Mouse (Mus musculus) urinary bladder, postnatal 4 days (tissue): Measurements from ENCODE around the gene Nectin2.

Experiments used
- DNase-seq, 2 experiments: peaks; one replicate each; pipeline ENCODE4 v3.0.0; 2021 to 2022; ENCODE audit warnings: low spot score in 2 of 2

The Nectin2 gene

DNA sequence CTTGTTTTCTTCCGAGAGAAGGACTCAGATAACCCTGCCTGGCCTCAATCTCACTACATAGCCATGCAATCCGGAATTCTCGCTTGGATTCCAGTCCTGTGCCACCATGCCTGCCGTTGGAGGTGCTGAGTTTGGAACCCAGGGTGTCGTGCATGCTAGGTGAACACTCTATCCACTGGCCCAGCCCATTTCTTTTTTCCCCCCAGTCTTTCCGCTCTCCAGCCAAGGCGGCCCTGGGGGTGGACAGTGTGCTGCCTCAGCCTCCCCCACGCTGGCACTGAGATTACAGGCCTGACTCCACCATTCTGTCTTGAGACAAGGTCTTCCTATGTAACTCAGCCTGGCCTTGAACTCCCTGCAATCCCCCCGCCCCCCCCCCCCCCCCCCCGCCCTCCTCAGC is 4.3 kb downstream of the Nectin2 start:
- no peak for DNase-seq

DNA sequence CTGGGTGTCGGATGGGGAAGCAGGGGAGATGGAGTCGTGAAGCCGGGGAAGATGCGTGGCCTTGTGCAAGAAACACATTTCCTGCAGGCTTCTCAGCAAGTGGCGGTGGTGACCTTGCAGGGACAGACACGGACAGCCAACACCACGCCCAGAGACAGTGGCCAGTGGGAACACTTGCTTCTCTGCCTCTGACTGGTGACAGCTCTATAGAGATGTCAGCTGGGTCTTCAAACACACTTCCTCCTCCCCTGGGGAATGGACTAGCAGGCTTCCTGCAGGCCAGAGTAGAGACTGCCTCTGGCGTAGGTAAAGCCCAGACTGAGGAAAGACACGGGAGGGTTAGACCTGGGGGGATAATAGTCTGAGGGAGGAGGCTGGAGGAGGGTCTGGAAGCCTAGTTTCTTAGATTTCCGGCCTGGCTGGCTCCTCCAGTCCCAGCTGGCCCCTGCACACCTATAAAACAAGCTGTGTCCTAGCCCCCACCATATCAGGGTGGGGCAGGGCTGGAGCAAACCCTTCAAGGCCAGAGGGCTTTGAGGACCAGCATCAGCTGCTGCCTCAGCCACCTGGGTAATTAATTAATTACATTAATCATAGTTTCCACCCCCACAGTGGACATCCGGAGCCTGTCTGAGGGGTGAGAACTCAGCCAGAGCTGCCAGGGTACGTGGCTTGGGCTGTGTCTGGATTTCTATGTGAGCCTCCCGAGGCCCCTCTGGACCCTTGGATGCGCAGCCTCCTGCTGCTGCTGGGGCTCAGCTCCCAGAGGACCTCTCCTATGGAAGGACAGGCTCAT is 5.5 kb downstream of the Nectin2 start:
- no peak for DNase-seq

DNA sequence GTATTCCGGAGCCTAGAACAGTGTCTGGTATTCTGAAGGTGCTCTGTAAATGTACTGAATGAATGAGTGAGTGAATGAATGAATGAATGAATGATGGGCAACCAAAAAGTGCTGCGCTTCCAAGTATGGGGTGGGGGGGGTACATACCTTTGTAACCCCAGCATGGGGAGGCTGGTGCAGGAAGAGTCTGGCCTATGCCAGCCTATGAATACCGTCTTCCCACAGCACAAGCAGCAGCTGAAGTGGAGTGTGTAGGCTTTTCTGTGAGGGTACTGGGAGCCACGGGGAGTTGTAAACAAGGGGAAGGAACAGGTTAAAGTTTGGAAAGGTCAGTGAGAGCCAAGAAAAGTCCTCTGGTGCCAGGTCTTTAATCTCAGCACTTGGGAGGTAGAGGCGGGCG is 6.5 kb downstream of the Nectin2 start:
- DNase-seq, result no peak

DNA sequence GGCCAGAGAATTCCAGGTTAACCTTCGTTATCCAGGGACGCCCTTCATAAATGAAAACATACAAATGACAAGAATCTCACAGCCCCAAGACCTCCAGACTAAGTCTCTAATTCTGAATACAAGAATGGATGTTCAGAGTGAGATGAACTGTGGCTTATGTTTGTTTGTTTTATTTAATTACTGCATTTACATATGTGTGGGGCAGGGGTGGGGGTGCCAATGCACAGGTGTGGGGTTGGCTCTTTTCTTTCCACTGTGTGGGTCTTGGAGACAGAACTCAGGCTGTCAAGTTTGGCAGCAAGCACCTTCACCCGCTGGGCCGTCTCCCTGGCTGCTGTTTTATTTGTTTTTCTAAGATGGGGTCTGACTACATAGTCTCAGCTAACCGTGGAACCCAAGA is 7.8 kb downstream of the Nectin2 start:
- no peak for DNase-seq

DNA sequence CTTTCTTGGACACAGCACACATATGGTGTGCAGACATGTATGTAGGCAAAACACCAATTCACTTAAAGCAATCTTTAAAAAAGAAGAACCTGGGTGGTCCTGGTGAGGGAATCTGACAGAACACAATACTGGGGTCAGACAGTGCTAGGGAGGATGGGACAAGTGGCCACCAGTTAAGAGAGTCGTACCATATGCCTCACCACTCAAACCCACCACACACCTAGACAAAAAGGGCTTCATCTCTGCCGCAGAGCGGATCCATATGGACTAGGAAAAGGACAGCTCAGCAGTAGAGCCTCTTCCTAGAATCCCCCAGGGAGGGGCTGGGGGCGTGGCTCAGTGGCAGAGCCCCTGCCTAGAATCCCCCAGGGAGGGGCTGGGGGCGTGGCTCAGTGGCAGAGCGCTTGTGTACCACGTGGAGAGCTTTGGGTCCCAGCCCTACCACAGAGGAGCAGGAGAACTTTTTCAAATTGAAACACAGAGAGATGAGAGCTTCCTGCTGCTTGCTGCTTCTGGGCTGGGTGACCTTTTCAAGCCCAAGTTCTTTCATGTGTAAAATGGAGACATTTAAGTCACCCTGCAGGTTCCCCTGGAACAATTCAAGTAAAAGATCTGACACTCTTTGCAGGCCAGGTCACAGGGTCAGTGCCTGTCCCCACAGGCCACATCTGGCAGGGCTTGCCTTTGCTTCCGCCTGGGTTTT is 8.8 kb downstream of the Nectin2 start:
- DNase-seq, result peak in 1 of 2 experiments; percentile 54

DNA sequence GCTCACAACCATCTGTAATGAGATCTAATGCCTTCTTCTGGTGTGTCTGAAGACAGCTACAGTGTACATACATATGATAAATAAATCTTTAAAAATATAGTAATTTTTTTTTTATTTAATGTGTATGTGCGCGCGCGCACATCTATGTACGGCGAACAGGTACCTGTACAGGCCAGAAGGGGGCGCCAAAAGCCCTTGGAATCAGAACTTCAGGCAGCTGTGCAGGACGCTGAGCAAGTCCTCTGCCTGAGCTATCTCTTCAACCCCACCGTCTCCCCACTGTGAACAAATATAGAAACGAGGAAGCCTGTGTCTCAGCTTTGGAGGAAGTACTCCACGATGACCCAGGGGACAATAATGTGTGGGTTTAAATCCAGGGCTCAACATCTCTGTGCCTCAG is 10.0 kb downstream of the Nectin2 start:
- no peak for DNase-seq

DNA sequence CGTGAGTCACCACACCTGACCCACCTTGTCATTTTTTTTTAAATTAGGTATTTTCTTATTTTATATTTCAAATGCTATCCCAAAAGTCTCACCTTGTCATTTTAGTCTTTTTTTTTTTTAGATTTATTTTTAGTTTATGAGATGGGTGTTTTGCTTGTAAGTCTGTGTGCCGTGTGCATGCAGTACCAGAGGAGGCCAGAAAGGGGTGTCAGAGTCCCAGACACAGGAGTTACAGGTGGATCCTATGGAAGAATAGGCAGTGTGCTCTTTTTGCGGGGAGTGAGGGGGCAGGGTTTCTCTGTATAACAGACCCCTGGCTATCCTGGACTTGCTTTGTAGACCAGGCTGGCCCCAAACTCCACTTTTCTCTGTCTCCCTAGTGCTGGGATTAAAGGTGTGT is 11.5 kb downstream of the Nectin2 start:
- no peak for DNase-seq

DNA sequence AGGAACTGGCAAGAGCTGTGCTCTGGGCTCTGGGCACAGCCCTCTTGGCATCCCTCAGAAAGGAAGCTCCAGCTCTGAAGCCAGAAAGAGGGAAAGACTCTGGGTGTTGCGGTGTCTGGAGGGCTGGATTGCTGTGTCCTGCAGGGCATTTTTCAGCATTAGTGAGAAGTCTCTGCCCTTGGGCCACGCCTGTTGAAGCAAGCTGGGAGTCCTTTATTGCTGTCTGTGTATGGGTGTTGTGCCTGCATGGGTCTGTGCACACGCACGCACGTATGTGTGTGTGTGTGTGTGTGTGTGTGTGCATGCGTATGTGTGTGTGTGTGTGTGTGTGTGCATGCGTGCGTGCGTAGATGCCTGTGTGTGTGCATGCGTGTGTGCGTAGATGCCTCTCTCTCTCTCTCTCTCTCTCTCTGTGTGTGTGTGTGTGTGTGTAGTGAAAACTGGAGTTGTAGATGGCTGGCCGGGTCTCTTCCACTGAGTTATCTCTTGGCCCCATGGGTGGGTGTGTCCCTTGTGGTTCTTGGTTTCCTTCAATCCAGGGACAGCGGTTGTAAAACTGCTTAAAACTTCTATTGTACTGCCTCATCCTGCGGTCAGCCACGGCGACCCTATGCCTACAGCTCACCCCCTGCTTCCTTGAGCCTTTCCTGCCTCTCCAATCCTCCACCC is 13.8 kb downstream of the Nectin2 start:
- no peak for DNase-seq

DNA sequence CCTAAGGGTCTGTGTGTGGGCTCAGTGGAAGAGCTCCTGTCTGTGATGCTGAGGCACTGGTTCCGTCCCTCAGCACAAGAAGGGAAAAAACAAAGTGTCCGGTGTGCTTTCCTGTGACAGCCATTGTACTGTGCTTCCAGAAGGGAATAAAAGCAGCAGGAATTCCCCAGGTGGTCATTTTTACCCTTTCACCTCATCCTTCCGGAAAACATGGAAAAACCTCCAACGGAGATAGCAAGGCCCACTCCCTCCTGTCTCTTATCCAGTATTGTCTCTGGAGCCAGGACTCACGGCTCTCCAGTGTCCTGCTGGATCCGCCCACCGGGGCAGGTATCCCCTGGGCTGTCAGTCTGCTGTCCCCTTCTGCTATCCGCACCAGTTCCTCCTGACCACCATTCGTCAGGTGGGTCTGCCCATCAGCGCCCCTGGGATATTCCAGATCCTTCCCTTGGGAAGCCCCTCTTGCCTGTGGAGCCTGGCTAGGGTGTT is 16.1 kb downstream of the Nectin2 start:
- no peak for DNase-seq

DNA sequence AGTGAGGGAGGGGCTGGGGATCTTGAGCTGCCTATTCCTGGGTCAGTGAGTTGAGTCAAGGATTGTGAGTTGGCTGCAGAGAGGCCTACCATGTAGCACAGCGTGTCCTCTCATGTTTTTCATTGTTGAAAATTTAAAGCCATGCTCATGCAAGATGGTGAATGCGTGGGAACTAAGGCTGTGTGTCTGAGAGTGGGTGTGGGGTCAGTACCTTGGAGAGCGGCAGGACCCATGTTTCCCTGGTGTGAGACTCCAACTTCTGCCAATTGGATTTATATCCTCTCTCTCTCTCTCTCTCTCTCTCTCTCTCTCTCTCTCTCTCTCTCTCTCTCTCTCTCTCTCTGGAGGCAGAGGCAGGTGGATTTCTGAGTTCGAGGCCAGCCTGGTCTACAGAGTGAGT is 23.7 kb downstream of the Nectin2 start:
- DNase-seq, result no peak

DNA sequence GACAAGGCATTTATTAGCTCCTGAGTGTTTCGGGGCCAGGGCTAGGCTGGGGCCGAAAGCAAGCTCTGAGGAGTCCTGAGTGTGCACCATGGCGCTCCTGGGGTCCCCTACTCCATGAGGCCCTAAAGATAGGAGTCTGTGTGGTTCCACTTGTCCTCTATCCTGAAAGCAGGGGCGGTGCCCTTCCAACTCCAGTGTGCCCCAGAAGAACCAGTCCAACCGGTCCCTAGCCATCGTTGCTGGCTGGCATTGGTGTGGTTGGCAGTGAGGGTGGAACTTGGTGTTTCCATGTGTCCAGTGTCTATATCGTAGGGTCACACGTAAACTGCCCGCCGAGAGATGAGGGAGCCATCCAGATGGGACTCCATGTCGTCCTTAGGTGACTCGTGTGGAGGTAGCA is 26.1 kb downstream of the Nectin2 start:
- peak in 1 of 2 experiments; percentile 69 for DNase-seq

DNA sequence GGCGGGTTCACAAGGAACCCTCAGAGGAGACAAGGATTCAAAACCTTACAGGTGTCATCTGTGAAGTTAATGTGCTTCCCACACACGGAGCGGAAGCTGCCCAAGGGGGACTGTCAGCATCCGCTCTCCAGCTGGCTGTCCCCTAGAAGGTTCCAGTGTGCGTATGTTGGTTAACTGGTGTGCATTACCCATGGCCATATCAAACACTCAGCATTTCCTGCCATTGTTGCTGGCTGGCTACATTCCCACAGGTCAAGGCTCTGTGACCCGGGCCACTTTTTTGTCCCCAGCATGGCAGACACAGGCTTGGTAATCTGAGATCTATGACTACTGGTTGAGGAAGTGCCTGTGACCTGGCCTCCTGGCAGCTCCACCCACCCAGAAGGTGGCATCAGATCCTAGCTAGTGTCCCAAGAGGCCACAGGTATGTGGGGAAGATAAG is 27.5 kb downstream of the Nectin2 start:
- DNase-seq, result no peak

DNA sequence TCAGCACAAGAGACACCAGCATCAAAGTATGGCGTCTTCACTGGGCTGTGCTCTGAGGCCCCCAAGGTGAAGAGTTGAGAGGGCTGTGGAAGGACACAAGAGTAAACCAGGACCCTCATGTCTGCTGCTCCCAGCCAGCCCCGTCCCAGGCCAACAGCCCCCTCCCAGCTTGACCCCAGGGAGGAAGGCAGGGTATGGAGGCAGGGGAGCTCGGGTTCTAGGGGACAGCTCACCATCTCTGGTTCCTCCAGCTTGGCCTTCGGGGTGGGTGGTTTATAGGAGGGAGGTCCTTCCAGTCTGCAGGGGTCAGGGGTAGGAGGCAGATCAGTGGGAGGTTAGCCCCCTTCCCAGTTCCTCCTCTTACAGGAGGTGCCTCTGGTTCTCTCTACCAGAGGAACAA is 31.1 kb downstream of the Nectin2 start:
- no peak for DNase-seq

DNA sequence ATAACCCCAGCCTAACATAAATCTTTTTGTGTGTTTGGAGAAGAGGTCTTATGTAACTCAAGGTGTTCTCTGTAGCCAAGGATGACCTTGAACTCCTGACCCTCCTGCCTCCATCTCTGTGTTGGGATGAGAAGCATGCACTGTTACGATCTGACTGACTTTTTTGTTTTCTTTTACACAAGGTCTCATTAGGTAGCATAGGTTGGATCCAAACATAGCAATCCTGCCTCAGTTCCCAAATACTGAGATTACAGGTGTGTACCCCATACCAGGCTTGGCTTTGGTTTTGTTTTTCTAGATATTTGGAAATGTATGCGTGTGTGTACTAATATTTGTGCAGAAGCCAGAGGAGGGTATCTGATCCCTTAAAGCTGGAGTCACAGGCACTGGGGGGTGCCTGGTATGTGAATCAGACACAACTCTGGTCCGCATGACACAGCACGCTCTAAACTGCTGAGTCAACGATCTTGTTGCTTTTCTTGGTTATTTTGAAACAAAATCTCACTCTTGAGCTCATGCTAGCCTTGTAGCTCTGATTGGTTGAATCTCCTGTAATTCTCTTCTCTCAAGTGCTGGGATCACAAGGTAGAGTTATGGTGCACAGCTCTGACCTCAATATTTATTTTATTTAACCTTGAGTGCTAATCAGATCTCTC is 31.9 kb downstream of the Nectin2 start:
- no peak for DNase-seq

DNA sequence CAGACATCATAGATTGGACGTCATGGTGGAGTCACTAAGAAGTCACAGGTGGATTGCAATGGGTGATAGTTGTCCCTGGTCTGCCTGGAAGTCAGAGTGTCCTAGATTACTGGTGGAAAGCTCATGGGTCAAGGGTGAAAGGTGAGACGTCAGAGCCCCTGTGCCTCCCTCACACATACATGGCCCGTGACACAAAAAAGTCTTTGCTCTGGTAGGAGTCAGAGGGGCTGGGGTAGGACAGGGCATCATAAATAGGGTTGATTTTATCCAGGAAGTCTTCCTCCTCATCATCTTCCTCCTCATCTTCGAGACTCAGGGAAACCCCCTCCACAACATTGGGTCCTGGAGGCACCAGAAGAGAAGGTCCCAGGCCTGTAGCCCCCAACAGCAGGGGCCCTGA is 32.9 kb downstream of the Nectin2 start:
- DNase-seq, result no peak

DNA sequence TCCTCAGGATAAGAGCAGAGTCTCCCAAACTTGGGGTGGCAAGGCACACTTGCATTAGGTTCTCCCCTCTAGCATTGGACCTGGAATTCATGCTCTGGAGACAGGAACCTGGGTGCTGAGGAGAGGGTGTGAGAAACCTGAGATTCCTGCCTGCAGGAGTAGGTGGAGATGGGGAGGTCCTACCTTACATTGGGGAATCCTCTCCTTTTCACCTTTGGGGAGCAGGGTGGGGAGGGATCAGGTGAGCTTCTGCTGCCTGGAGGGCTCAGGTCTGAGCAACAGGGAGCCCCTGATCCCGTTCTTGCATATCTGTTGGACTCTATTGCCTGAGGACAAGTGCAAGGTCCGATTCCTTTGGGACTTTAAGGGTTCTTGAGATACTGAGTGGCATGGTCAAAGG is 33.5 kb downstream of the Nectin2 start:
- no peak for DNase-seq

DNA sequence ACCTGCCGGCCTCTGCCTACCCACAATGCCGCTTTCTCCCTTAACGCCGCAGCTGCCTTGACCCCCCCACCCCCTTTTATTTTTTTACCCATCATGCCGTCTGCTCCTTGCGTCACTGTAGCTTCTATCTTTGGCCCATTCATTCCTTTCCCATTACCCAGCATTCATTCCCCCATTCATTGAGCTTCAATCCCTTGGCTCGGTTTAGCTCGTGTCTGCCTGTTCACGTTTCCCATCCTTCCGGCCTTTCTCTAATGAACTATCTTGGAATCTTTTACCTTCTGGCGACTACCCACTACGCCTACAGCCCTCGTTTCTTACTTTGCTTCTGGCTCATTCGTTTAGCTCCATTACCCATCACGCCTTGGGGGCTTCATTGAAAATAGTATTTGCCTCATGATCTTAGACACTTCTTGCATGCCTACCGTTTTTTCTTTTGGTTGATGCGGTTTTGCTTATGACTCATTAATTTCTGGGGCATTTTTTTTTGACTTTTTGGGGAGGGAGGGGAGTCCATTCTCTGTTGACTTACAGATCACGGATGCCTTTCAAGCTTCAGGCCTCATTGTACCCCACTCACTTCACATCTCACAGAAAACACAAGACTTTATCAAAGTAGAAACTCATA is 34.1 kb downstream of the Nectin2 start:
- DNase-seq, result no peak

DNA sequence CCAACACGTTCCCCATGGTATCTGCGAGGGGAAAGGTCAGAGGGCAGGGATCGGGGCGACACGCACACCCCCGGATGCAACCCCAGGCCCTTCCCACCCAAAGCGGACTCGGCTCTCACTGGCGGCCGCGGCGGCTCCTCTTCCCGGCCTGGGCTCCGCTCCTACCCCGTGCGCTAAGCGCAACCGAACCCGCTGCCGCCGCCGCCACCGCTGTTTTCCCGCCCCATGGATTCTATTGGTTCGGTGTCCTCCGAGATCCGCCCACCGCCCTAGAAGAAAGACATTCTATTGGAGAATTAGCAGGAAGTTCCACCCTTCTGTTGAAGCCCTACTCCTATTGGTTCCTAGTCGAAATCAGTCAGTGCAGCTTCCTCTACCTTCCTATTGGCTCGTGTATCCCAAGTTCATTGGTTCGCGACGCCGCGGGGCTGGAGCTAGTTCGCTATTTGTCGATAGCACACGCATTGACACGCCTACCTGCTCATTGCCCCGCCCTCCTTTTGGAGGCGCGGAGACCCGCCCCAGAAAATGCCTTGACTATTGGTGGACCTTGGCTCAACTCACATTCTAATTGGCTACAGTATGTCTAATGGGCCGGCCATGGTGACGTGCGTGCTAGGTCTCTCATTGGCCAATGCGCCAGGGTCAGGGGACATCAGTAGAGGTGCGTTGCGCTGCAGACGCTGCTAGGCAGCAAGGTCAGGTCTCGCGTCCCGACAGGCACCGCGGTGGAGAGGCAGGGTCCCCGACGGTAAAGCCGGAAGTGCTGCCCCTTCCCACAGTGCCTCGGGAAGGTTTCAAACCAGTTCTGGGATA is 34.8 kb downstream of the Nectin2 start, which contains the start of gene Tomm40:
Tomm40 (minus strand) TSS at position 200 of the 816 bp plus-strand sequence.
- DNase-seq, result peak; percentile 97 to 99

DNA sequence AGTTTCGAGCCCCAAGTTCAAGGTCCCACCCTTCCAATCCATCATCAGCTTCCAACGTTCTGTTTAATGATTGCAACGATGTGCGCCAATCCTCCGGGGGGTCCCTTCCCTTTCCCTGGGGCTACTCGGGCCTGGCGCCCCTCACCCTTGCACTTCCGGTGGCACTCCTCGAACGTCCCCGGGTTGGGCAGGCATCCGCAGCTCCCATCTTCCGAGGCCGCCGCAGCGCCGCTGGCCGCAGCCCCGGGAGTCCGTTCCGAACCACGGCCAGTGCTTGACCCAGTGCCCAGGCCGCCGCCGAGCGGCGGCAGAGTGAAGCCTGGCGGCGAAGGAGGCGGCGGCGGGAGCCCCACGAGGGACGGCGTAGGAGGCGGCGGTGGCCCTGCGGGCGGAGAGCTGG is 35.4 kb downstream of the Nectin2 start:
- DNase-seq, result no peak

DNA sequence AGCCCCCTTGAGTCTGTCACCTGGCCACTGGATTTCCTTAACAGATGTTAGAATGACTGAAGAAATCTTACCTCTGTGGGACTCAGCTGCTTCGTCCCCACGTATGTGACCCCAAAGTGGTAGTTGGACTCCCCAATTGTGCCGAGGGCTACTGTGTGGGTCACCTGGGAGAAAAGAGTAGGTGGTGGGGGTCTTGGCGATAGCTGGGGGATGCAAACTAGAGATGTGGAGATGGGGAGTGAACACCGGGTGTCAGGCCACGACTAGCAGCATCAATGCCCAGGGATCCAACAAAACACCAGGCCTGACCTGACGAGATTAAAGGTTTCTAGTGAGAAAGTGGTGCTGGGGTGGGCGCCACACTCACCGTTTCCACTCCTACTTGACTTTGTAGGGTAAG is 36.7 kb downstream of the Nectin2 start:
- no peak for DNase-seq

DNA sequence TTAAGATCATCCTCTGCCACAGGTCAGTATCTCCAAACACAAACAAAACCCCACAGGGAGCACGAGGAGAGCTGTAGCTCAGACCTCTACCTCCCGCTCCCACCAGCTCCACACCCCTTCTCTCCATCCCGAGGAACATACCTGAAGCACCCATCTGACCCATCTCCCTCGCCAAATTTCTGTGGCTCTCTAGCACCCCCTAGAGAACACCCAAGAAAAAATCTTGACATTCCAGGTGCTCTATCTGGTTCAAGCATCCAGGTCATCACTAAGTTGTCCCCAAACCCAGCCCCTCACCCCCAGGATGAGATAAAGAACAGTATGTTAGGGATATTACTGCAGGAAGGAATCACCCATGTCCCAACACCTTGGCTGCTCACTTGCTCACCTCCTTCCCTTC is 37.1 kb downstream of the Nectin2 start:
- DNase-seq, result no peak
